Mouse (Mus musculus): ENCODE results near the gene Gnat3.
"Not testable (repeated sequence)": the region's sequence is repeated elsewhere in the genome, so short reads cannot be mapped to it uniquely, and the experiment has no call there.

The Gnat3 gene

DNA sequence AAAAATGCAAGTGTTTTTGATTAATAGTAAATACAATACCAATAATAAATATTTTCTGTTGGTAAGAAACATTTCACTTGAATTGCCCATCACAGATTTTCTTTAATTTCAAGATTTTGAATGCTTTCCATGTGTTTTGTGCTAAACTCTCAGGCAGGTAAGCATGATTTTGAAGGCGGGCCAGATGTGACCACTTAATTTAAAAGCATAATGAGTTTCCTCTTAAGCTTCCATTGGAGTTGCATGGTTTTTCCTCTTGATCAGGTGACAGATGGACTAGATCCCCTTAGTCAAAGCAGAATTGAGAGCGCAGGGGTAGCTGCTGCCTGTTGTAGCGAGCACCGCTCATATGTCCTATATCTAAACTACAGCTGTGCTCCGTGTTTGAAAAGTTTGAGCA, at the start of gene Gnat3:
TSS of gene Gnat3 (plus strand) at position 301 of the 400 bp plus-strand sequence.
- DNase-seq (ENCODE audit: low spot score in 2 of 2), result no peak

DNA sequence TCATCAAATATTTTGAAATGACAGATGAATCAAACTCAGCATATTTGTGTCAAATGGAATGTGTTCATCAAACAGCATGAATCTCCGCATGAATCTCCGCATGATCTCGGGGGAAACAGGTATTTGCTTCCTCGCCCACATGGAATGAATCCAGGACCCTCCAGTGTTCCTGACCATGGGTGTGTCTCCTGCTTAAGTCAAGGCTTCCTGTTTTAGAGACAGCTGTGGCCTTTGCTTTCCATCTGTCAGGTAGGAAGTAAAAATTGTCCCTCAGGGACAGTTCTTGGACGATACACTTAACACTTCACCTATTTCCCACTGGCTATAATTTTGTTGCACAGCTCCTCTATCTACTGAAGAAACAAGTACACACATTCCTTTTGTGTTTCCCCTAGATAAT, 43.4 kb upstream of the Gnat3 start:
- DNase-seq (ENCODE audit: low spot score in 2 of 2), result no peak

DNA sequence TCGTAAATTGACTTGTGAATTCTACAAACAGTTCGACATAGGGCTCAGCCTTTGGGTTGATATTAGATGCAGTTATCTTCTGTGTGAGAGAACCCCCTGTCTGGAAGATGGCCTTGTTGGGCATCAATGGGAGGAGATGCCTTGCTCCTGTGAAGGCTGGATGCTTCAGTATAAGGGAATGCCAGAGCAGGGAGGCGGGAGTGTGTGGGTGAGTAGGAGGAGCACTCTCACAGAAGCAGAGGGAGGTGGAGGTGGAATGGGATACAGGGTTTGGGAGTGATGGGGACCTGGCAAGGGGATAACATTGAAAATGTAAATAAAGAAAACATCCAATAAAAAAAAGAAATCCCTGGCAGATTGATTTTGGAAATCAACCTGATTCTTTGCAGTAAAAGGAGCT, 38.7 kb upstream of the Gnat3 start:
- no peak for DNase-seq (ENCODE audit: low spot score in 2 of 2)

DNA sequence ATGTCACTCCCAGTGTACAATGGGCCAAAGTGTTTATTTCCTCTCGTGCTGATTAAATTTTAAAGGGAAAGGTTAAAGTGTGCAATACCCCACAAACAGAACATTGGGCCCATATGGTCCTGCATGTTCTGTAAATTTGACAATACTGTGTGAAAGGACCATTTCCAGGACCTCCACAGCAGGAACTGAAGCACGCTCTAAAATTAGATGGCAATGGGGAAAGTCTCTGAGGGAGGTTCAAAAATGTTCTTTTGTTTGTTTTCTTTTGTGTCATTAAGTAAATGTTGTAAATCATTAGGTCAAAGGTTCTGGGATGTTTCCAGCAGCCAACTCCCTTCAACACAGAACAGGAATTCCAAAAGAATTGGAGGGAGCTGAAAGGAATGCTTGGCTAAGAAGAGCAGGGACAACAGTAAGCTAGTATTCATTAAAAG, 38.2 kb upstream of the Gnat3 start:
- DNase-seq (ENCODE audit: low spot score in 2 of 2), result no peak

DNA sequence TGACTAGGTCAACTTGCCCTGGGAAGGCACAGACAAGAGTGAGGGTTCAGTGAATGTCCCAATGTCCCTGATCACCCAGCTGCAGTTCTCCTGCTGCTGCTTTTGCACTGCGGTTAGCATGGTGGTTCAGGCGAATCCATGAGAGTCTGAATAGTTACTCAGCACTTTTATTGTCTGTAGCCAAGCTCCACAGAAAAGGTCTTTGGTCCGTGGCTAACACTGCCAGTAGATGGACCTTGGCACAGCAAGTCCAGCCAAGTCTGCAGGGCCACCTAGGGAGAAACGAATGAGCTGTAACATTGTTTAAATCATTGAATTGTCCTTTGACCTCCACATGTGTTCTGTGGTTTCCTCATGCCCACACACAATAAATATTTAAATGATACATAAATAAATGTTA, 33.9 kb upstream of the Gnat3 start:
- DNase-seq (ENCODE audit: low spot score in 2 of 2), result no peak

DNA sequence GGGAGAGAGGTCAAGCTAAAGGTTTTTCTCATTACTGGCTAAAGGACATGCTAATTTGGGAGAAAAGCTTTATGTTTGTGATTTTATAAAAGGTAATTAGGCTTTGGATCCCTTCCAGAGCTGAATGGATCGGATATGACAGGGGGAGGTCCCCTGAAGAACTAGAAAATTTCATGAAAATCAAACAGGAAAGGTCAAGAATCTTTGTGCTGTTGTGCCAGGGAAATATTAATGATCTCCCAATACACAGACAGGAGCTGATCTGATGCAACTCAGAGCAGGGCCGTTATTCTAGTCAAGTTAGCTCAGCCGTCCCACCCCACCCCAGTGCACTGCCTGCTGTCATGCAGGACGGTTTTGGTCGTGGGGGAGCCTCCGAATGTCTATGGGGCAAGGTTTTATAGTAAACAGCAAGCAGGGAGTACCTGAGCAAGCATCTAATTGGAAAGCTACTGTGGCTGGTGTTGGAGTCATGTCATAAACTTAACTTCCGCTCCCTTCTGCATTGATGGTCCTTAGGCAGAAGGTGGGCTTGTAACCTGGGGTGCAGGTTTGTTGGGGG, 33.3 kb upstream of the Gnat3 start:
- no peak for DNase-seq (ENCODE audit: low spot score in 2 of 2)

DNA sequence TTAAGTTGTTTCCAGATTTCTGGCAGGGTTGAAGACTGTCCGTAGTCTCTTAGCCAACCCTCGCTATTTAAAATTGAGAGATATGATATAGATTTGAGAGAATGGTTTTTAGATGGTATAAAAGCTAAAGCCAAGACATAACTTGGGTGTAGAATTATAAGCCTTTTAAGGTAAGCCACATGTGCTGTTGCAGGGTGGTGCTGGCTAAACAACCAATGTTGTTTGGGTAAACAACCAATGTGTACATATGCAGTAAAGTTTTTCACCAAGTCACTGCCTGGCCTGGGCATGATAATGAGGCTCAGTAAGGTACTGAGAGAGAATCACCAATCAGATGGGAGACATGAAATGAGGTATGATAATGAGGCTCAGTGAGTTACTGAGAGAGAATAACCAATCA, 30.8 kb upstream of the Gnat3 start:
- DNase-seq (ENCODE audit: low spot score in 2 of 2), result not testable (repeated sequence)

DNA sequence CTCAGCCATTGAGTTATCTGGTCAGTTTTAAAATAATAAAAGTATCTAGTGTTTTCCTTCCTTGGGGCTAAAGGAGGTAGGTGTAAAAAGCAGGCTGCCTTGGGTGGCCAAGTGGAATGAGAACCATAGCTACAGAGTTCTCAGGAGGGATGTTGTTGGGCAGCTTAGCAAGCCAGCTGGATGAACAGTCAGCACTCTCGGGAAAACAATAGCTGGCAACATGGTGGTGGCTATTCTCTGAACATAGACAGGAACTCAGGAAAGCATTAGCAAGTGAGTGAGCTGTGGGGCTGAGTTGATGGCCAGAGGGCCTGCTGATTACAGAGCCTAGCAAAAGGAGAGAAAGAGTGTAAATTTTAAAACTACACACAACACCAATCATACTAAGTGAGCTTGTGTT, 27.8 kb upstream of the Gnat3 start:
- no peak for DNase-seq (ENCODE audit: low spot score in 2 of 2)

DNA sequence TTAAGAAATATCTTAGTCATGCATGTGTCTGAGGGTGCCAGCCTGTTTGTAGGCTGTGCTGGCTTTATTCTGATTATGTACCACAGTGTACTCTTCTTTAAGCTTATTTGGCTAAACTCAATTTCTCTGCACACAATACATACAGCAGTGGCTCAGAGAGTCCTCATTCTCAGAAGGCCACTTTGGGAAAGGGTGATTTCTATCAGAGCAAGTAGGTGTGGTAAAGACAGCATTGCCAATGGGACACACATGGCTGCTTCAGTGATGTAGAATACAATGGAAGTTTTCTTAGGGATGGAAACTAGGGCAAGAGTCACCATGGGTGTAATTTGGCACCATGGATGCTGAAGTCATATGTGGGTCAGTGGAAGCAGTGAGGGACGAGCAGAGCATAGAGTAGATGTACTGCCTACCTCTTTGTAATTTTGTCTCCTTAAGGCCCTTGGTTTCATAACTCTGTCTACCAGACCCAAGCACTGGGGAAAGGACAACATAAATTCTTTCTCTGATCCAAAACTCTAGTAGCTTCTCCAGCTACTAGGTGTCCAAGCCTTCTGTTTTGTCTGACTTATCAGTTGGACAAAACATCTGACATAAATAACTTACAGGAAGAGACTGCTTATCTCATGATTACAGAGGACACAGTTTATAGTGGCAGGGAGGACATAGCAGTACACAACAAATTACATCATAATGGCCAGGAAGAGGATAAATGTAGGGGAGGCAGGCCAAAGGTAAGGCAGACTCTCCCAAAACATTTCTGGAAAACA, 24.0 kb upstream of the Gnat3 start:
- no peak for DNase-seq (ENCODE audit: low spot score in 2 of 2)

DNA sequence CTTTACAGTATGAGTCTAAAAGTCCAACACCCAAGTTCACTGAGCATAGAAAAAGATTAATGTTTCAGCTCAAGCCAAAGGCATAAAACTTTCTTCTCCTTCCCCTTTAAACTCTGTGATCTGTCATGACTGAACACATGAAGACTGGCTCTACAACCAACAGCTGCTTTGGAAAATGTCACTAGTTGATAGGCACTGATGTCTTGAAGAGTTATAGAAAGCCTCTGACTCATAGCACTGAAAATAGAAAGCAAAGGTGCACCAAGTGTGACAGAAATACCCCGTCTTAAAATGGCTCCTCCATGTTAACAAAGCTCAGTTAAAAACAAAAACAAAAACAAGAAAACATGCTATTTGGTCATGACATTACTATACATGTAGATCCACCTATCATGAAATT, 5.9 kb upstream of the Gnat3 start:
- DNase-seq (ENCODE audit: low spot score in 2 of 2), result no peak

DNA sequence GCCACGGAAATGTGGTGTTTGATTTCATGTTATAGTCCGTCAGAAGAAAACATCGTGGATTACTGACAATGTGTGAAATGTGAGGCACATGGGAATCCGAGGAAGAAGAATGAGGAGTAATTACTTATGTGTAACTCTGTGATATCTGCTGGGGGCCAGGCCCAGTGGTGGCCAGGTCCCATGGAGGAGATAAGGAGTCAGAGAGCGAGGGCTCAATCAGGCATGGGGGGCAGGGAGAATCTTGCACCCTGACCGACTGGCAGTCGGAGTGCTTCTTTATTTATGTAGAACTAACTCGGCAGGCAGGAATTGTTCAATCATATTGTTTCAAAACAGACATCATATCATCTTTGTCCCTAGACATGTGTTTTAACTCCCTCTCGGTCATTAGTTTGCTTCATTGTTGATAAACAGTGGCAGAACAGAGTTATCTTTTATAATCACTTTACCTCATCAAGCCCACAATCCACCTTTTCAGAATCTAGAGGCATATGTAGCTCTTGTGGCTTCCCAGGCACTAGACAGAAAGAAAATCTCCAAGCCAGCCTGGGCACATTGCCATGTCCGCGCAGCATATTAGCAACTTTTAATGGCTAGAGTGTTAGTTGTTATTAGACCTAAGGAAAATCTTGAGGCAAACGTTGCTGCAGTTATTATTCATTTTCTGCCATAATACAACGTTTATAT, 7.5 kb downstream of the Gnat3 start:
- no peak for DNase-seq (ENCODE audit: low spot score in 2 of 2)

DNA sequence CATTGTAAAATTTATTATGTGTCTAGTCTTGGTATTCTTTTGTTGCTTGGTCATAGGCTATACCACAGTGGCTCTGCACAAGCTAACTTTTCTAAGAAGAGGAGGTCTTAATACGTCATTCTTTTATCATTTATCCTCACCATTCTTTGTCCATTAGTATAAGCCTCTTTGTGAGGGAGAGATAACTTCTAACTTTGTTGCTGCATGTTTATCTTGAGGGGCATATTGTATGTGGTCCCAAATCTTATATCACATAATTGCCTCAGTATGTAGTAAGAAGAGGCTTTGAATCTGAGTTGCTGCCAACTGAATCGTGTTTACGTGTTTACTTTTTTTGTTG, 8.0 kb downstream of the Gnat3 start:
- no peak for DNase-seq (ENCODE audit: low spot score in 2 of 2)

DNA sequence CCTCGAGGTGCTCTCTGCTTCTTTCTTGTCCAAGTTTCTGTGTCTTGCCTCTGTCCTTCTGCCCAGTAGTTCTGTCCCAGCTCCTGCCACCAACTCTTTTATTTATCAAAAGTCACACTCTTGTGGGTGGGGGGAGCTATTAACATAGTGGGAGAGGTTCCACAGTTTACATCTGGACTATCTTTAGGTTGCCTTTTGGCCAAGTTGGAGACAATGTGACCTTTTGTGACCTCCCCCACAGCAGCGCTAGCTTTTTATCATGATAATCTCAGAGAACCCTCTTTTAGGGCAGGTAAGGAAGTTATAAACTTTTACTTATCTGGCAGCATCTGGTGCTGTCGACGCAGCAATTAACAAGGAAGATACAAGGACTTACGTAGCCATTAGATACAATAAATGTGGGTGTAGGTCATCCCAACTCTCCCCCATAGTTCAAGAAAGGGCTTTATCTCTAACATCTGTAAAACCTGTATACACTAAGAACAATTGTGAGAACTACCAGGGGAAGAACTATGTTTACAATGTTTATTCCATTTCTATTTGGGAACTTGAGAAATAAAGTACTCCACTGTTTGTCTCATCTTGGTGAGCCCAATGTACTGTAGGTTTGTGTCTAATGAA, 18.3 kb downstream of the Gnat3 start:
- no peak for DNase-seq (ENCODE audit: low spot score in 2 of 2)

DNA sequence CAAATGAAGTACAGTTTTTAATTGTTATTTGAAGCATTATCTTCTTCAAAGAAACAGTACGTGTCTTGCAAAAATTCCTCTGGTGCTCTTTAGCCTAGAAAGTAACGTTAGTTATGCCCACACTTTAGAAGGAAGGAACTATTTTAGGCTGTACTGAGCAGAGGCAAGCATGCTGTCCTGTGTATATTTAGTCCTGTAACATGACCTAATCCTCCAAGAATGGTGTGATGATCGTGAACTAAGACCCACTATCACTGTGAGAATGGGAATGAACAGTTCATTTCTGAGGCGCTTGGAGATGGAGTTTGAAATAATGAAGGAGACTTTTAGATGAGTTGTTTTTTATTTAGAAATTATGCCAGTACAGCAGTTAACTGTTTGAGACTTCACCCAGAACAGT, 20.4 kb downstream of the Gnat3 start:
- no peak for DNase-seq (ENCODE audit: low spot score in 2 of 2)

DNA sequence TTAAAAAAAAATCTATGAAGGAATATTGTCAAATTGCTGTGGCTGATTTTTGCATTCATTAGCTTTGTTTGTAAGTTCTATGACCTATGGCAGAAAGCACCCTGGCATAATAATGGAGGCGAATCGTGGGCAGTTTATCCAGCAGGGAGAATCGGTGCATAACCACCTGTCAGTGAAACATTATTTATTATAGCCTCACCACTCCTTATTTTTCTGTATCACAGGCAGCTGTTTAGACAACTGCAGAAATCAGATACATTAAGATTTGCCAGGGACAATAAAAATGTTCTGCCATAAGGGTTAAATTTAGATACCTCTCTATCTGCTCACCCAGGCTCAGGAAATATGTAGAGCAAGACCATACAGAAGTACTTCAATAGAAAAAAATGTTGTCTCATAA, 22.2 kb downstream of the Gnat3 start:
- DNase-seq (ENCODE audit: low spot score in 2 of 2), result no peak

DNA sequence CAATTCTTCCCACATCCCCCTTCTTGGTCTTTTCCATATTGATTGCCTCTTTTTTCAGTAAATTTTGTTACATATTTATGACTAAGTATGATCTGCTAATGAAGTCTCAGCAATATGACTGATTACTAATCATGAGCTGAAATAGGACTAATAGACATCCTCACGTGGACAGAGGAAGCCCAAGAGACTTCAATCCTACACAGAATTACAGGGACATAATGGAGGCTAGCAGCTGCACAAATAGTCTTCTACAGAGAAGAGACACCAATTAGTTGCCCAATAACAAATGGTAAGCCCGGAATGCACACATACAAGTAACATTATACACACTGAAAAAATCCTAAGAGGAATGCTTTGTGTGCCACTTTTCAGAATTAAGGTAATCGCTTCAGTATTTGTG, 24.3 kb downstream of the Gnat3 start:
- DNase-seq (ENCODE audit: low spot score in 2 of 2), result no peak

DNA sequence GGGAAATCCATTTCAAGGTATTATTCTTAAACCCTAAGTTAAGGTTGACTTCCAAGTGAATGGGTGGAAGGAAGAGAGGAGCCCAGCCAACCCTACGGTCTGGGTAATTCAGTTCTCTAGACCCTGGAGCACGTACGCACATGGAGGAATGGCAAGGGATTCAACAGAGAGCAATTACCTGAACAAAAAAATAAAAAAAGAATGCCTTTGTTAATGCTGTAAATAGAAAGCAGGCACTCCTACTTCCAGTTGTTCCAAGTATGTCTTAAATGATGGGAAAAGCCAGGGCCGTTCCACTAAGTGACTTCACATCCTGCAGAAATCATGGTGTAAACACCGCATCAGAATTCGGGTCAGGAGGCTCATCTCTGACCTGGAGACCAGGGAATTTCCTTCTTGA, 28.3 kb downstream of the Gnat3 start:
- DNase-seq (ENCODE audit: low spot score in 2 of 2), result no peak

DNA sequence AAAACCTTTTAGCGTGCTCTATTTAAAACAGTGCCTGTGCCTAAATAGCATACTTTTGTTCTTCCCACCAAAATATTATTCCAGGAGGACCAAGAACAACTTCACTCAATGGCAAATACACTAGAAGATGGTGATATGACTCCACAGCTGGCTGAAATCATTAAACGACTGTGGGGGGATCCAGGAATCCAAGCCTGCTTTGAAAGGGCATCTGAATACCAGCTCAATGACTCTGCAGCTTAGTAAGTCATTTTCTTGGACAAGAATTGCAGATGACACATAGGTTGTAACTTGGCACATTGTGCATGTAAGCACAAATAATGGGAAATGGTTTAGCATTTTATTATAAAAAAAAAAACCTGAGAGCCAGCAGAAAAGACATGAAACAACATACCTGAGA, 37.2 kb downstream of the Gnat3 start:
- no peak for DNase-seq (ENCODE audit: low spot score in 2 of 2)

DNA sequence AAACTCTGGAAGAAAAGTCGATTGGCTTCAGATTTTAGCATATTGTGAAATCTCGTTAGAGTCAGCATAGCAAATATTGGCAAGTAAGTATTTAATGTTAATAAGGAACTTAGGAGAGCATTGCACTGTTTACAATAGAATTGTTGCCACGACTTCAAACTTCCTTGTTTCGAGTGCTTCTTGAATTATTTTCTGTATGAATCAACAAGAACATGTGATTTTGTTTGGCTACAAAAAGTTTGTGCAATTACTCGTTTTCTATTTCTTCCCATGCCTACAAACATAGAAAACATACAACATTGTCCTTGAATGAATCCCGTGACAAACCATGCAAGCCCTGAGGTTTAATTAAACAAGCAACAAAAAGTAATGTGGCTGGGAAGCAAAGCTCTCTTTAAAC, 37.8 kb downstream of the Gnat3 start:
- no peak for DNase-seq (ENCODE audit: low spot score in 2 of 2)

DNA sequence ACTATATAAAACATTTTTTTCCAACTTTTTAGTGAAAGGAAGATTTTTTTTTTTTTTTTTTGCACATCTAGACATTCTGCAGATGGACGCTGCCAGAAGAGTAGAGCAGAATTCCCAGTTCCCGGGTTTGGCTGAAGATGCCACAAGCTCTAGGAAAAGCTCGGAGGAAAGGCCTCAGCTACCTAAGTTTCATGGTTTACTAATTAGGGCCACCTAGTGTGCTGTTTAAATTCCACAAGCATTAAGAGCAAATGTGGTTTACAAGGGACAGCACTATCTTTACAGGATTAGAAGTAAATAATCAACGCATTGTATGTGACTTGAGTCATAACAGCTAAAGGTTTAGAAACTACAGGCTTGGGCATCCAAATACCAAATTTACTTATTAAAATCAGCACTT, 39.3 kb downstream of the Gnat3 start:
- DNase-seq (ENCODE audit: low spot score in 2 of 2), result no peak

DNA sequence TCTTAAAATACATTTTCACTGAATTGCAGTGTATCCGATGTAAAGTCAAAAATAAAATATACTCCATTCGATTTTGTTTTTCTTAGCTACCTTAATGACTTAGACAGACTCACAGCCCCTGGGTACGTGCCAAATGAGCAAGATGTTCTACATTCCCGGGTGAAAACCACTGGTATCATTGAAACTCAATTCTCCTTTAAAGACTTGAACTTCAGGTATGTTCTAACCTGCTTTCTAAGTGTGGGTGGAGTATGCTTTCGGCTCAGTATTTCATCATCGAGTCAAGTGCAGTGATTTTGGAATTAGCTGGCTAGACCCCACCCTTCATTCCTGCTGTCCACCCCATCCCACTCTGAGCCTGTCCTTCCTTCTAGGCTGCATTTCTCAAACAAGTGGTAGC, 41.3 kb downstream of the Gnat3 start:
- DNase-seq (ENCODE audit: low spot score in 2 of 2), result no peak

DNA sequence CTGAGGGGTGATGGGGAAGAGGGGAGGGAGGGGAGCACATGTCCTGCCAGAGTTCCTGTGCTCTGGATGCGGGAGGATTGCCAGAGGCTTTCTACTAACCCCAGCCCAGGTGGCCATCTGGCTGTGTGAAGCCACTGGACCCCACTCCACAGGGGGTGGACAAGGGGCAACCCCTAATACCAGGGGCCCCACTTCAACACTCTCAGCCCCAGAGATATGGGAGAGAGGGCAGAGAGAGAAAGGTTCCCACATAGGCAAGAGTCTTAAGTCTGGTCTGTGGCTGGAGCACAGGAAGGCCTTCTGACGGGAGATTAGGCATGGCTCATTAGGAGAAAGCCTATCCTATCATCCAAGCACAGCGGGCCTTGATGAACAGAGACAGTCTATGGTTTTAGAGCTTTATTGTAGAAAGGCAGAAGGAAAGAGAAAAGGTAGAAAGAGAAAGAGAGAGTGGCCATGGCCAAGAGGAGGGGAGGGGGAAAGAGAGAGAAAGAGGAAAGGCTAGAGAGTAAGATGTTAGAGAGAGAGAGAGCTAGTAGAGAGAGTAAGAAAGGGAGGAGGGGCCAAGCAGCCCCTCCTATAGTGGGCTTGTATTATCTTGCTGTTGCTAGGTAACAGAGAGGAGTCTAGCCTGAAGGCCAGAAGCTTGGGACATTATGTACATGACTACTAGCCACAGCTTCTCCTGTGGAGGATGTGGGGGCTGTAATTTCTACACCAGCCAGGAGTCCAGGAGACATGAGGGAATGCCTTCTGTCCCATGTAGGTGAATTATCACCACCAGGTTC, 42.7 kb downstream of the Gnat3 start:
- DNase-seq (ENCODE audit: low spot score in 2 of 2), result no peak
